Mouse (Mus musculus): ENCODE measurements around the gene Etv4. TPM values are rescaled to one million over a fixed set of nuclear protein-coding genes. Genes with fewer than 3 reads are reported as not detected.

Gene Etv4
- total and polyA plus RNA-seq, 3 experiments: 2.4 to 3.1 (median 2.4) TPM

GRCm38 (mm10) chr11:101832001-101832400, 46.8 kb upstream of the Etv4 start:
- H3K9ac ChIP-seq (ENCODE audit: insufficient read depth, low read depth): no peak overlapping the region

GRCm38 (mm10) chr11:101830616-101831015, 45.4 kb upstream of the Etv4 start:
- H3K79me2 ChIP-seq (replicated peaks; ENCODE audit: control insufficient read depth, extremely low read depth, insufficient read depth, poor library complexity, severe bottlenecking): no peaks in the 10 kb centered on the region
- H3K27me3 ChIP-seq (replicated peaks): peaks cover 69% of the 10 kb centered on the region
- in situ Hi-C loops (cut with MboI; ENCODE audit: low pct_ligation_motif_present, low pct_unique_long_range_greater_than_20kb, low sequenced_read_pairs): no loop called here
- dilution Hi-C loops (cut with MboI; ENCODE audit: extremely low pct_ligation_motif_present, extremely low pct_unique_long_range_greater_than_20kb, low sequenced_read_pairs): no loop called here
- H3K36me3 ChIP-seq (replicated peaks in 1 of 2; ENCODE audit: control insufficient read depth in 1 of 2, insufficient read depth in 1 of 2, low read length in 1 of 2): no peaks in the 10 kb centered on the region
- no peak overlapping the region for H3K27ac ChIP-seq (ENCODE audit: insufficient read depth, low read depth)
- peaks cover 2% of the 10 kb centered on the region for H3K9me3 ChIP-seq (replicated peaks; ENCODE audit: low read length)
- no peak overlapping the region for H3K4me2 ChIP-seq (ENCODE audit: insufficient read depth, low read depth, poor library complexity, severe bottlenecking)
- TF ChIP-seq ZNF384 (IDR thresholded peaks at IDR 0.05; ENCODE audit: low read depth, low read length) (no peak), USF1 (IDR thresholded peaks at IDR 0.05; ENCODE audit: low read depth, low read length) (no peak), CHD1 (IDR thresholded peaks at IDR 0.05; ENCODE audit: low read depth, low read length) (no peak), MAZ (IDR thresholded peaks at IDR 0.05; ENCODE audit: low read depth, low read length) (no peak), JUND (conservative IDR thresholded peaks at IDR 0.05; ENCODE audit: low read depth, low read length) (no peak), KAT2A (IDR thresholded peaks at IDR 0.05; ENCODE audit: insufficient replicate concordance, low read length) (no peak), CTCF (conservative IDR thresholded peaks at IDR 0.05 in 1 of 2, IDR thresholded peaks at IDR 0.05 in 1 of 2; ENCODE audit: low read depth in 2 of 2, low read length in 2 of 2) (no peak), JUN (IDR thresholded peaks at IDR 0.05; ENCODE audit: insufficient read depth, low read depth, low read length) (no peak), SIN3A (IDR thresholded peaks at IDR 0.05; ENCODE audit: low read length) (no peak), NELFE (IDR thresholded peaks at IDR 0.05; ENCODE audit: low read depth, low read length) (no peak), POLR2A (IDR thresholded peaks at IDR 0.05; ENCODE audit: low read depth, low read length) (no peak), ETS1 (conservative IDR thresholded peaks at IDR 0.05; ENCODE audit: low read depth, low read length) (no peak), TBP (conservative IDR thresholded peaks at IDR 0.05; ENCODE audit: low read depth, low read length) (no peak), MAFK (IDR thresholded peaks at IDR 0.05; ENCODE audit: insufficient replicate concordance, low read length) (no peak), SMC3 (IDR thresholded peaks at IDR 0.05; ENCODE audit: low read depth, low read length) (no peak), ZMIZ1 (IDR thresholded peaks at IDR 0.05; ENCODE audit: low read depth, low read length) (no peak), MEF2A (IDR thresholded peaks at IDR 0.05; ENCODE audit: borderline replicate concordance, low read depth, low read length) (no peak), HCFC1 (IDR thresholded peaks at IDR 0.05; ENCODE audit: low read depth, low read length) (no peak), POLR2AphosphoS2 (IDR thresholded peaks at IDR 0.05; ENCODE audit: low read depth, low read length) (no peak), GABPA (IDR thresholded peaks at IDR 0.05; ENCODE audit: insufficient replicate concordance, low read depth, low read length) (no peak)
- H3K9ac ChIP-seq (ENCODE audit: insufficient read depth, low read depth): no peak overlapping the region
- H3K4me3 ChIP-seq (replicated peaks in 1 of 3; ENCODE audit: low read depth in 2 of 3, low read length in 2 of 3, poor library complexity in 1 of 3): no peak overlapping the region
- no peaks in the 10 kb centered on the region for H3K4me1 ChIP-seq (ENCODE audit: control insufficient read depth in 1 of 2, insufficient read depth in 2 of 2)
- no peak for DNase-seq (ENCODE audit: extremely low read depth)

More at GRCm38 (mm10) chr11:101832001-101832400, 46.8 kb upstream of the Etv4 start:
- no peak overlapping the region for H3K4me2 ChIP-seq (ENCODE audit: insufficient read depth, low read depth, poor library complexity, severe bottlenecking)
- dilution Hi-C loops (cut with MboI; ENCODE audit: extremely low pct_ligation_motif_present, extremely low pct_unique_long_range_greater_than_20kb, low sequenced_read_pairs): no loop called here
- no peaks in the 10 kb centered on the region for H3K36me3 ChIP-seq (replicated peaks in 1 of 2; ENCODE audit: control insufficient read depth in 1 of 2, insufficient read depth in 1 of 2, low read length in 1 of 2)
- H3K79me2 ChIP-seq (replicated peaks; ENCODE audit: control insufficient read depth, extremely low read depth, insufficient read depth, poor library complexity, severe bottlenecking): no peaks in the 10 kb centered on the region
- no peak for DNase-seq (ENCODE audit: extremely low read depth)
- no peak overlapping the region for H3K27ac ChIP-seq (ENCODE audit: insufficient read depth, low read depth)
- in situ Hi-C loops (cut with MboI; ENCODE audit: low pct_ligation_motif_present, low pct_unique_long_range_greater_than_20kb, low sequenced_read_pairs): no loop called here
- no peak for TF ChIP-seq ZMIZ1 (IDR thresholded peaks at IDR 0.05; ENCODE audit: low read depth, low read length)
- no peak for TF ChIP-seq USF2 (conservative IDR thresholded peaks at IDR 0.05; ENCODE audit: low read depth, low read length)
- TF ChIP-seq IRF4 (IDR thresholded peaks at IDR 0.05; ENCODE audit: low read depth, low read length): no peak
- no peak for TF ChIP-seq TBP (conservative IDR thresholded peaks at IDR 0.05; ENCODE audit: low read depth, low read length)
- no peak for TF ChIP-seq SIN3A (IDR thresholded peaks at IDR 0.05; ENCODE audit: low read length)
- TF ChIP-seq BHLHE40 (IDR thresholded peaks at IDR 0.05; ENCODE audit: low read depth, low read length): no peak
- TF ChIP-seq POLR2A (IDR thresholded peaks at IDR 0.05; ENCODE audit: low read depth, low read length): no peak
- TF ChIP-seq ZNF384 (IDR thresholded peaks at IDR 0.05; ENCODE audit: low read depth, low read length): no peak
- no peak for TF ChIP-seq SMC3 (IDR thresholded peaks at IDR 0.05; ENCODE audit: low read depth, low read length)
- no peak for TF ChIP-seq MYC (IDR thresholded peaks at IDR 0.05; ENCODE audit: low read depth, low read length)
- TF ChIP-seq GABPA (IDR thresholded peaks at IDR 0.05; ENCODE audit: insufficient replicate concordance, low read depth, low read length): no peak
- no peak for TF ChIP-seq UBTF (IDR thresholded peaks at IDR 0.05; ENCODE audit: low read depth, low read length)
- no peak for TF ChIP-seq KAT2A (IDR thresholded peaks at IDR 0.05; ENCODE audit: insufficient replicate concordance, low read length)
- no peaks in the 10 kb centered on the region for H3K4me1 ChIP-seq (ENCODE audit: control insufficient read depth in 1 of 2, insufficient read depth in 2 of 2)
- H3K4me3 ChIP-seq (replicated peaks in 1 of 3; ENCODE audit: low read depth in 2 of 3, low read length in 2 of 3, poor library complexity in 1 of 3): no peak overlapping the region
- peaks cover 72% of the 10 kb centered on the region for H3K27me3 ChIP-seq (replicated peaks)
- peaks cover 1% of the 10 kb centered on the region for H3K9me3 ChIP-seq (replicated peaks; ENCODE audit: low read length)
